Mouse (Mus musculus) heart, embryonic 16.5 days (tissue): ENCODE data around the gene Arl9. TPM values are rescaled to one million over a fixed set of nuclear protein-coding genes. Genes with fewer than 3 reads are reported as not detected.
"Not testable (repeated sequence)": the region's sequence is repeated elsewhere in the genome, so short reads cannot be mapped to it uniquely, and the experiment has no call there.

Source experiments
- ATAC-seq: fragments of 200-750 bp; cut with Nextera tagmentation; replicated peaks from 2 replicates; pipeline ENCODE4 v1.8.0; 2017; ENCODE audit warnings: moderate number of reproducible peaks; ENCODE audit not compliant: insufficient read depth, low FRiP score; ENCODE audit errors: extremely low read depth
- H3K27ac ChIP-seq: fragments of 300-500 bp; sonication (generic); 2 replicates; pipeline ENCODE4 v1.5.1; 2014; ENCODE audit warnings: mild to moderate bottlenecking, low read length, control low read depth, moderate library complexity
- H3K27me3 ChIP-seq: fragments of 300-500 bp; sonication (generic); 2 replicates; pipeline ENCODE4 v1.6.1; 2014; ENCODE audit warnings: low read length, mixed read lengths; ENCODE audit not compliant: control insufficient read depth, insufficient read depth
- H3K36me3 ChIP-seq: fragments of 300-500 bp; sonication (generic); 2 replicates; pipeline ENCODE4 v1.6.1; 2014; ENCODE audit not compliant: control insufficient read depth, insufficient read depth
- H3K4me1 ChIP-seq: fragments of 300-500 bp; sonication (generic); 2 replicates; pipeline ENCODE4 v1.6.1; 2014; ENCODE audit warnings: low read length, mixed read lengths; ENCODE audit not compliant: control insufficient read depth, insufficient read depth
- H3K4me2 ChIP-seq: fragments of 300-500 bp; sonication (generic); 2 replicates; pipeline ENCODE4 v1.6.1; 2014; ENCODE audit warnings: low read depth, mild to moderate bottlenecking, control low read depth, low read length
- H3K4me3 ChIP-seq: fragments of 300-500 bp; sonication (generic); 2 replicates; pipeline ENCODE4 v1.5.1; 2014; ENCODE audit warnings: mild to moderate bottlenecking, control low read depth, low read length
- H3K9ac ChIP-seq: fragments of 300-500 bp; sonication (generic); 2 replicates; pipeline ENCODE4 v1.6.1; 2014; ENCODE audit warnings: low read length, control low read depth
- H3K9me3 ChIP-seq: fragments of 300-500 bp; sonication (generic); replicated peaks from 2 replicates; pipeline ENCODE4 v1.6.1; 2016; ENCODE audit warnings: low read length; ENCODE audit not compliant: control insufficient read depth
- WGBS: fragments of 180-500 bp; shearing (Covaris S2); extraction: QIAGEN DNeasy Blood & Tissue Kit; methylation state at CpG from one replicate; pipeline ENCODE4 v1.1.7; 2014; 5-methylcytosine and 5-hydroxymethylcytosine counted together
- polyA plus RNA-seq: library from polyadenylated mRNA; unstranded; fragments of >200 nt; fragmentation: Nextera tagmentation; extraction: Ambion mirVana; gene quantifications from 2 replicates; pipeline ENCODE4 v1.2.1, GENCODE M21; 2015

Arl9 gene
- 0.31 TPM in 1 of 2 replicates, not detected in the other for polyA plus RNA-seq

GRCm38 (mm10) chr5:77004051-77004821 lies at the start of gene Arl9:
Arl9 (plus strand) TSS chr5:77004055.
- Histone ChIP-seq H3K36me3 (peaks cover 10% of the 10 kb centered on the region), H3K4me3 (no peak within 1 kb of the TSS), H3K4me2 (no peak within 1 kb of the TSS), H3K9me3 (no peaks in the 10 kb centered on the region), H3K4me1 (no peaks in the 10 kb centered on the region), H3K27ac (no peak within 1 kb of the TSS), H3K9ac (no peak within 1 kb of the TSS), H3K27me3 (no peaks in the 10 kb centered on the region)
- WGBS, result 91% methylated on average over 6 of the region's 6 CpGs
- ATAC-seq, result no peak

- H3K4me3 ChIP-seq, result no peak overlapping the region
- 67% methylated on average over 6 of the region's 6 CpGs for WGBS
- no peaks in the 10 kb centered on the region for H3K9me3 ChIP-seq
- no peak overlapping the region for H3K4me2 ChIP-seq
- no peaks in the 10 kb centered on the region for H3K27me3 ChIP-seq
- H3K4me1 ChIP-seq, result peaks cover 30% of the 10 kb centered on the region
- peaks cover 28% of the 10 kb centered on the region for H3K36me3 ChIP-seq
- no peak for ATAC-seq
- H3K27ac ChIP-seq, result no peak overlapping the region
- H3K9ac ChIP-seq, result no peak overlapping the region
These were observed 49.5 kb upstream of the Arl9 start for GRCm38 (mm10) chr5:76954271-76954900.

GRCm38 (mm10) chr5:76955474-76955873 lies 48.4 kb upstream of the Arl9 start:
- no peak for ATAC-seq
- Histone ChIP-seq H3K4me2 (no peak overlapping the region), H3K4me3 (no peak overlapping the region), H3K27ac (no peak overlapping the region), H3K27me3 (no peaks in the 10 kb centered on the region), H3K36me3 (peaks cover 34% of the 10 kb centered on the region), H3K4me1 (peaks cover 21% of the 10 kb centered on the region), H3K9me3 (no peaks in the 10 kb centered on the region), H3K9ac (no peak overlapping the region)
- WGBS, result 78% methylated on average over 4 of the region's 4 CpGs

- H3K27me3 ChIP-seq, result no peaks in the 10 kb centered on the region
- no peak overlapping the region for H3K4me3 ChIP-seq
- peaks cover 14% of the 10 kb centered on the region for H3K4me1 ChIP-seq
- no peaks in the 10 kb centered on the region for H3K9me3 ChIP-seq
- no peak overlapping the region for H3K4me2 ChIP-seq
- no peak overlapping the region for H3K27ac ChIP-seq
- ATAC-seq, result no peak
- WGBS, result 90% methylated on average over 1 of the region's 1 CpGs
- peaks cover 54% of the 10 kb centered on the region for H3K36me3 ChIP-seq
- no peak overlapping the region for H3K9ac ChIP-seq
These were observed 45.9 kb upstream of the Arl9 start for GRCm38 (mm10) chr5:76957954-76958353.

GRCm38 (mm10) chr5:76959587-76959986 lies 44.3 kb upstream of the Arl9 start:
- Histone ChIP-seq H3K9me3 (no peaks in the 10 kb centered on the region), H3K4me1 (peaks cover 4% of the 10 kb centered on the region), H3K27me3 (no peaks in the 10 kb centered on the region), H3K36me3 (peaks cover 64% of the 10 kb centered on the region), H3K4me3 (no peak overlapping the region), H3K27ac (no peak overlapping the region), H3K4me2 (no peak overlapping the region), H3K9ac (no peak overlapping the region)
- no peak for ATAC-seq
- WGBS, result 83% methylated on average over 5 of the region's 5 CpGs

- H3K4me3 ChIP-seq, result no peak overlapping the region
- 81% methylated on average over 11 of the region's 11 CpGs for WGBS
- H3K4me1 ChIP-seq, result no peaks in the 10 kb centered on the region
- H3K9me3 ChIP-seq, result no peaks in the 10 kb centered on the region
- peaks cover 67% of the 10 kb centered on the region for H3K36me3 ChIP-seq
- no peak overlapping the region for H3K27ac ChIP-seq
- no peak overlapping the region for H3K4me2 ChIP-seq
- no peaks in the 10 kb centered on the region for H3K27me3 ChIP-seq
- ATAC-seq, result no peak
- H3K9ac ChIP-seq, result no peak overlapping the region
These were observed 41.3 kb upstream of the Arl9 start for GRCm38 (mm10) chr5:76962545-76962944.

- no peak overlapping the region for H3K4me2 ChIP-seq
- 93% methylated on average over 3 of the region's 3 CpGs for WGBS
- no peaks in the 10 kb centered on the region for H3K9me3 ChIP-seq
- no peaks in the 10 kb centered on the region for H3K4me1 ChIP-seq
- H3K27ac ChIP-seq, result no peak overlapping the region
- ATAC-seq, result no peak
- no peaks in the 10 kb centered on the region for H3K27me3 ChIP-seq
- peaks cover 62% of the 10 kb centered on the region for H3K36me3 ChIP-seq
- H3K4me3 ChIP-seq, result no peak overlapping the region
- H3K9ac ChIP-seq, result no peak overlapping the region
These were observed 39.2 kb upstream of the Arl9 start for GRCm38 (mm10) chr5:76964651-76965050.

GRCm38 (mm10) chr5:76969250-76969649 lies 34.6 kb upstream of the Arl9 start:
- no peak overlapping the region for H3K9ac ChIP-seq
- H3K27ac ChIP-seq, result no peak overlapping the region
- ATAC-seq, result no peak
- no peaks in the 10 kb centered on the region for H3K27me3 ChIP-seq
- H3K9me3 ChIP-seq, result no peaks in the 10 kb centered on the region
- peaks cover 6% of the 10 kb centered on the region for H3K4me1 ChIP-seq
- 64% methylated on average over 5 of the region's 5 CpGs for WGBS
- peaks cover 29% of the 10 kb centered on the region for H3K36me3 ChIP-seq
- H3K4me3 ChIP-seq, result no peak overlapping the region
- no peak overlapping the region for H3K4me2 ChIP-seq

- H3K4me2 ChIP-seq, H3K27me3 ChIP-seq, ATAC-seq, H3K9me3 ChIP-seq, H3K4me3 ChIP-seq, H3K27ac ChIP-seq, H3K9ac ChIP-seq: not testable (repeated sequence)
- H3K4me1 ChIP-seq, result peaks cover 11% of the 10 kb centered on the region
- peaks cover 19% of the 10 kb centered on the region for H3K36me3 ChIP-seq
- 79% methylated on average over 1 of the region's 1 CpGs for WGBS
These were observed 32.7 kb upstream of the Arl9 start for GRCm38 (mm10) chr5:76971115-76971514.
